Mouse (Mus musculus): ENCODE data around the gene Prom2.
A peak's percentile ranks its signal among the peaks of the same experiment; 100 is the strongest.

Gene Prom2

DNA sequence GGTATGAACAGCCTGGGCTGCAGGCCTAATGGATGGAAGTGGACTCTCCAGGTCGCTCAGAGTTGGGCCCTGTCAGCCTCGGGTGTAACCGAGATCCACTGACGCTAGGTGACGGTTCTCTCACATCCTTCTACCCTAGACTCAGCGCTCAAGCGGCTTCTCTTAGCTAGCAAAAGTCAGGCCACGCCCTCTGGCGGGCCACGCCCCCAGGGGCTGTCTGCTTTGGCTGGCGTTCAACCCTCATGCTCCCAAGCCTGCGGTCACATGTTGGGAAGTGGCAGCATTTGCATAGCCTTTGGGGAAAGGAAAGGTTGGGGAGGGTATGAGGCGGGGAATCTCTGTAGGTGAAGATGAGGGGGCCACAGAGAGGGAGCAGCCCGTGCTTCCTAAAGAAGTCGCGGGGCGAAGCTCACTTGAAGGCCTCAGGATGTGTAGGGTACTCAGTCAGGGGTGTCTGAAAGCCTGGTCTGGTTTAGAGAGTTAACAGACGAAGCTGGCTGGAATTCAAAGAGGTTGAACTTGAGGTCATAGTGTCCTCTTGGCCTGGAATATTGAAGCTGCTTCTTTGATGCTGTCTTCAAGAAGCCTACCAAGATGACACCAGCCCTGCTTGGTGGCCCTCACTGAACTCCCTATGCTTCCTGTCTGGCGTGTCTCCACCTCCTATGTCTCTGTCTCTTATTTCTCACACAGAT, 56.6 kb downstream of the Prom2 start:
- no peak for DNase-seq (ENCODE audit: low read depth, low spot score)

DNA sequence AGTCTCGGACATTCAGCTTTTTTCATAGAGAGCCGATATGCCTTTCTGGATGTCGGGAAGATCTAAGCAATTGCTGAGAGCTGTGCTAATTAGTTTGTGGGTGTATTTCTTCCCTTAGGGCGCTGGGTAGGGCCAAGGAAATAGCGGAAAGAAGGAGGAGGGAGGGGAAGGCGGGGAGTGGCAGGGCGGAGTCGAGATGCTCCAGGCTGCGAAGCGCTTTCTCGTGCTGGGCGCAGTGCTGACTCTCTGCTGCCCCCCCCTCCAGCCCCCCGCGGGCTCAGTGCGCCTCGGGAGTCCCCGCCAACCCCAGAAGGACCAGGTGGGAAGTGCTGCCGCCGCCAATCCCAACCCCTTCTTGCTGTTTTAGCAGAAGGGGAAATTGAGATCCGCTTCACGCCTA, 58.3 kb downstream of the Prom2 start:
- no peak for DNase-seq (ENCODE audit: low read depth, low spot score)

DNA sequence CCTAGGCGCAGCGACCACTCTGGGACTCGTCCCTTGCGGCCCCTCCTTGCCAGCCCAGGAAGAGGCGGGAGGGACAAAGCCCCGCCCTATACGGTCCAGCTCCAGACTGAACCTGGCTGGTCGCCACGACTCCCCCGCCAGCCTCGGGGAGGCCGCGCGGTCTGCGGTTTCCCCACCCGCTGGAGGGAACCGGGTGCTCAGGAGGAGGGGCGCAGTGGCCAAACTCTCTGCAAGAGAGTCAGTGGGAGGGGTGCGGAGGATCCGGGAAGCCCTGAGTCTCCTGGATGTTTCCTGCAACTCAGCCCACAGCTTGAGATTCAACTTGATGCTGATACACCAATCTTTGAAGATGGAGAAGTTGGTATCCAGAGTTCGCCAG, 58.7 kb downstream of the Prom2 start:
- peak; percentile 46 for DNase-seq (ENCODE audit: low read depth, low spot score)

DNA sequence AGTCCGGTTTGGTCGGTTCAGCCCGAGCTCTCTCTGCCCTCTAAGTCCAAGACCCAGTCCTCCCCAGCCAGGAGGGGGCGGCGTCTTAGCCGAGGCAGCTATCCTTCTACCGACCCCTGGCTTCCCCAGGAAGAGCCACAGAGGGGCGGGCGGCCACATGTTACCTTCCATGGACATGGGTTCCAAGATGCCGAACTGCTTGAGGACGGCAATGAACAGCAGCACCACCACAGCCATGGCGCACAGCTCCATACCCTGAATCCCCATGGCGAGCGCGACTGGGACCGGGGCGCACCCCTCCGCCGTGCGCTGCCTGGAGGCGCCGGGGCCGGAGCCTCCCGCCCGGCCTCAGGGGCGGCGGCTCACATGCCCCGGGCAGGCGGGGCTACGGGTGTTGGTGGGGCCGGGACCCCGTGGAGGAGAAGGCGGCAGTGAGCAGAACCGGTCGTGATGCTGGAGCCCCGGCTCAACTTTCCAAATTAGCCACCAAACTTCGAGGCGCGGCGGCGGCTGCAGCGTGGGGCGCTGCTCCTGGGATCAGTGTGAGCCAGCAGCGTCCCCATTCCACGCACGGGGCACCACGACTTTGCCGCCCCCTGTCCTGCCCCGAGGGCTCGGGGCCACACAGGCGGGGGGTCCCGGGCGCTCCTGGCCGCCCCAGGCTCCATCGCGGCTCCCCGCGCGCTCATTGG, 59.3 kb downstream of the Prom2 start:
- DNase-seq (ENCODE audit: low read depth, low spot score): no peak

GRCm38 (mm10) chr2:127479763-127480162, 61.5 kb downstream of the Prom2 start:
- no peak for DNase-seq (ENCODE audit: low read depth, low spot score)

DNA sequence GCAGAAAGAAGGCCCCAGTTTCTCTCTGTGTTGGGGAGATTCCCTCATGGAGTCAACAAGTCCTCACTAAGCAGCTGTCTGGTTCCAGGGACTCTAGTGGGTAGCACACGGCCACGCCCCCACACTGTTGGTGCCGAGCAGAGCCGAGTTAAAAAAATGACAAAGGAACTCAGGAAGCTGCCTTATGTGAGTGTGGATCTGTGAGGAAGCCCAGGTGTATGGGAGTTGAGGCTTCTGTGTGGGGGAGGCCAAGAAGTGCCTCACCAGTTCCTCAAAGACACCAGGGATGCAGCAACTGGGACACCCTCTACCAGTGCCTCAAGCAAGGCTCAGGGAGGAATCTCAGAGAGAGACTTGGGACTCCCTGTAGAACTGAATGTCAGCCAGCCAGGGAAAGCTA, 62.1 kb downstream of the Prom2 start:
- DNase-seq (ENCODE audit: low read depth, low spot score): no peak
